Mouse (Mus musculus): ENCODE results near the gene Med12l. TPM values are rescaled to one million over a fixed set of nuclear protein-coding genes. Genes with fewer than 3 reads are reported as not detected.
"Not testable (repeated sequence)": the region's sequence is repeated elsewhere in the genome, so short reads cannot be mapped to it uniquely, and the experiment has no call there.

The Med12l gene
- polyA plus RNA-seq, 1 experiment from 2014 or later = 4.5 TPM

DNA sequence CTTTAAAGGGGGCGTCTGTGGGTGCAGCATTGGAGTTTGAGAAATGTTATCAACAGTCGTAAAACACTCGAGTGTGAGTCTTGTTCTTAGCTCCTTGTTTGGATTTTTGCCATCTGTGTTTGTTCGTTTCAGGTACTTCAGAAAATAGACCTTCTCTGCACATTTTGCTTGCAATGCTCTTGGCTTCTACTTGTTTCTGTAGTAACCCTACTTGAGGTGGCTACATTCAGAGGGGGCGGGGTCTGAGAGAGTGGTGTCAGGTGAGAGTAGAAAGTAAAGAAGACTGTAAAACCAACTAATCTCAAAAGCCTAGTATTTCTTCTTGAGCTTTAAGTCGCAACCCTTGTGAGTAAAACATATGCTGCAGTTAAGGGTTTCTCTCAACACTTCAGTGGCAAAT, 23.1 kb downstream of the Med12l start:
- ATAC-seq (ENCODE audit: low FRiP score, low read depth) = no peak
- no peaks in the 10 kb centered on the region for H3K4me1 ChIP-seq
- H3K4me2 ChIP-seq (replicated peaks) = no peak overlapping the region
- no peak overlapping the region for H3K27ac ChIP-seq
- no peak overlapping the region for H3K4me3 ChIP-seq
- no peaks in the 10 kb centered on the region for H3K27me3 ChIP-seq (replicated peaks)
- H3K9ac ChIP-seq = no peak overlapping the region
- H3K9me3 ChIP-seq = no peaks in the 10 kb centered on the region
- 91% methylated on average over 6 of the region's 6 CpGs for WGBS
- no peaks in the 10 kb centered on the region for H3K36me3 ChIP-seq

DNA sequence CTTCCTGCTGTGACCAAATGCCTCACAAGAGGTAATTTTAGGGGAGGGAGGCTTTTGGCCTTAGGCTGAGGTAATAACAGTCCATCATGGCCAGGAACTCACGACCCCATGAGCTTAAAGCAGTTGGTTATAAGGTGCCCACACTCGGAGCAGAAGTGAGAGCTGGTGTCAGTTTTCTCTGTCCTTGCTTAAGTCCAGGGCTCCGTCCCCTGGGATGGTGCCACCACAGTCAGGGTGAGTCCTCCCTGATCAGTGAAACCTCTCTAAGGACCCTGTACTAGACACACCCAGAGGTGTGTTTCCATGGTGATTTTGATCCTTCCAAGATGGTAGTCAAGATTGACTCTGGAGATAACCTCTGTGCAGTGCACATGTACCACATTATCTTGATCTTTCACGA, 25.4 kb downstream of the Med12l start:
- H3K4me1 ChIP-seq = no peaks in the 10 kb centered on the region
- 47% methylated on average over 4 of the region's 4 CpGs for WGBS
- no peaks in the 10 kb centered on the region for H3K9me3 ChIP-seq
- H3K4me2 ChIP-seq (replicated peaks) = no peak overlapping the region
- H3K27me3 ChIP-seq (replicated peaks) = no peaks in the 10 kb centered on the region
- H3K9ac ChIP-seq = no peak overlapping the region
- no peaks in the 10 kb centered on the region for H3K36me3 ChIP-seq
- H3K4me3 ChIP-seq = no peak overlapping the region
- no peak for ATAC-seq (ENCODE audit: low FRiP score, low read depth)
- H3K27ac ChIP-seq = no peak overlapping the region

DNA sequence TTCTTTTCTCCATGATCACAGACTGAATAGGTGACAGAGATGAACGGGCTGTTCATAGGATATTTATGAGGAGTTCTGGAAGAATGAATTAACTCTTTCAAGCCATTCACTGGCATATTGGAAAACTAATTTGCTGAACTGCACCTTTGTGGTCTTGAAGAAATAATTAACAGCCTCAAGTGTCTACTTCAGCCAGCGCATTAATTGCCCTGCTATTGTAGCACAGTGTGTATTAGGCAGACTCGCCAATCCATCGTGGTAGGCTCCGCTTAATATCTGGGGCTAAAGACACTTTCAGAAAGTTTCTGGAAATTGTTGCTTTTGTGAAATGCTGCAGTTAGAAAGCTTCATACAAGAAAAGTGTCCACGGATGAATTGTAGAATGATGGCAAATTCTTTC, 35.9 kb downstream of the Med12l start:
- Histone ChIP-seq H3K4me3 (no peak overlapping the region), H3K27me3 (replicated peaks) (no peaks in the 10 kb centered on the region), H3K9ac (no peak overlapping the region), H3K27ac (no peak overlapping the region), H3K4me2 (replicated peaks) (no peak overlapping the region), H3K9me3 (no peaks in the 10 kb centered on the region), H3K36me3 (no peaks in the 10 kb centered on the region), H3K4me1 (no peaks in the 10 kb centered on the region)
- ATAC-seq (ENCODE audit: low FRiP score, low read depth) = no peak
- WGBS = 61% methylated on average over 6 of the region's 6 CpGs

- 90% methylated on average over 17 of the region's 17 CpGs for WGBS
- ATAC-seq (ENCODE audit: low FRiP score, low read depth) = no peak
- H3K27ac ChIP-seq = no peak overlapping the region
- no peak overlapping the region for H3K9ac ChIP-seq
- H3K27me3 ChIP-seq (replicated peaks) = no peaks in the 10 kb centered on the region
- no peaks in the 10 kb centered on the region for H3K9me3 ChIP-seq
- H3K4me2 ChIP-seq (replicated peaks) = no peak overlapping the region
- peaks cover 8% of the 10 kb centered on the region; the same call in 1 of the 2 replicates for H3K4me1 ChIP-seq
- H3K36me3 ChIP-seq = no peaks in the 10 kb centered on the region
- no peak overlapping the region for H3K4me3 ChIP-seq
Measured at GRCm38 (mm10) chr3:59054834-59055535, 49.4 kb downstream of the Med12l start.

GRCm38 (mm10) chr3:59059022-59059541, 53.5 kb downstream of the Med12l start:
- no peaks in the 10 kb centered on the region for H3K9me3 ChIP-seq
- no peaks in the 10 kb centered on the region for H3K36me3 ChIP-seq
- H3K9ac ChIP-seq = no peak overlapping the region
- no peak overlapping the region for H3K4me3 ChIP-seq
- H3K27me3 ChIP-seq (replicated peaks) = no peaks in the 10 kb centered on the region
- ATAC-seq (ENCODE audit: low FRiP score, low read depth) = peak; percentile 89
- peak overlapping the region; percentile 36 for H3K4me2 ChIP-seq (replicated peaks)
- 3% methylated on average over 7 of the region's 7 CpGs for whole genome bisulfite sequencing
- no peak overlapping the region for H3K27ac ChIP-seq
- peaks cover 8% of the 10 kb centered on the region; the same call in 1 of the 2 replicates for H3K4me1 ChIP-seq

DNA sequence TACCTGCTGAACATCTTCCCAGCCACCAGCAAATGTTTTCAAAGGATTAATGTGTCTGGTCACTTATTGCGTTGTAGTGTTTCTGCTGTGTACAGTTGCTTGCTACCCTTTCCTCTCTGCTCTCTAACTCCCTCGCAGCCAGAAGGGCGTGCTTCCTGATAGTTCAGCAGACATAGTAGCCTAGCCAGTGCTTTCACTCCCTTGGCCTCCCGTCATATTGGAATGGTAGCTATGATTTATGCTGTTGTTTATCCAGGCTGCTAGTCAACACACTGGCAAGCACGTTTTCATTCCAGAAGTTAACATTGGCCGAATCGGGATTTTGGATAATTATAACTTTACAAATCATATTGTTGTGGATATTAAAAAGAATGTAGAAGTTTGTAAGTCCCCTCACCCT, 54.5 kb downstream of the Med12l start:
- WGBS = 87% methylated on average over 7 of the region's 7 CpGs

GRCm38 (mm10) chr3:59062141-59062540, 56.5 kb downstream of the Med12l start:
- no peak for ATAC-seq (ENCODE audit: low FRiP score, low read depth)
- no peaks in the 10 kb centered on the region for H3K27me3 ChIP-seq (replicated peaks)
- no peak overlapping the region for H3K27ac ChIP-seq
- no peak overlapping the region for H3K9ac ChIP-seq
- H3K9me3 ChIP-seq = no peaks in the 10 kb centered on the region
- H3K4me2 ChIP-seq (replicated peaks) = no peak overlapping the region
- H3K36me3 ChIP-seq = no peaks in the 10 kb centered on the region
- peaks cover 8% of the 10 kb centered on the region; the same call in 1 of the 2 replicates for H3K4me1 ChIP-seq
- H3K4me3 ChIP-seq = no peak overlapping the region
- WGBS = 81% methylated on average over 5 of the region's 5 CpGs

More for the DNA sequence above, 54.5 kb downstream of the Med12l start:
- H3K9ac ChIP-seq = no peak overlapping the region
- H3K27ac ChIP-seq = no peak overlapping the region
- H3K36me3 ChIP-seq = no peaks in the 10 kb centered on the region
- peaks cover 8% of the 10 kb centered on the region; the same call in 1 of the 2 replicates for H3K4me1 ChIP-seq
- no peaks in the 10 kb centered on the region for H3K27me3 ChIP-seq (replicated peaks)
- no peaks in the 10 kb centered on the region for H3K9me3 ChIP-seq
- H3K4me2 ChIP-seq (replicated peaks) = no peak overlapping the region
- ATAC-seq (ENCODE audit: low FRiP score, low read depth) = no peak
- H3K4me3 ChIP-seq = no peak overlapping the region

- no peak overlapping the region for H3K4me3 ChIP-seq
- no peaks in the 10 kb centered on the region for H3K36me3 ChIP-seq
- H3K9me3 ChIP-seq = no peaks in the 10 kb centered on the region
- no peak overlapping the region for H3K27ac ChIP-seq
- no peaks in the 10 kb centered on the region for H3K27me3 ChIP-seq (replicated peaks)
- peaks cover 7% of the 10 kb centered on the region; the same call in 1 of the 2 replicates for H3K4me1 ChIP-seq
- 90% methylated on average over 4 of the region's 4 CpGs for WGBS
- ATAC-seq (ENCODE audit: low FRiP score, low read depth) = no peak
- no peak overlapping the region for H3K9ac ChIP-seq
- no peak overlapping the region for H3K4me2 ChIP-seq (replicated peaks)
Measured at GRCm38 (mm10) chr3:59063431-59063830, 57.8 kb downstream of the Med12l start.

GRCm38 (mm10) chr3:59065937-59066336, 60.3 kb downstream of the Med12l start:
- Histone ChIP-seq H3K27ac (no peak overlapping the region), H3K27me3 (replicated peaks) (no peaks in the 10 kb centered on the region), H3K9me3 (no peaks in the 10 kb centered on the region), H3K4me2 (replicated peaks) (no peak overlapping the region), H3K4me1 (no peaks in the 10 kb centered on the region), H3K36me3 (no peaks in the 10 kb centered on the region), H3K9ac (no peak overlapping the region), H3K4me3 (no peak overlapping the region)
- no peak for ATAC-seq (ENCODE audit: low FRiP score, low read depth)
- WGBS = 86% methylated on average over 3 of the region's 3 CpGs

DNA sequence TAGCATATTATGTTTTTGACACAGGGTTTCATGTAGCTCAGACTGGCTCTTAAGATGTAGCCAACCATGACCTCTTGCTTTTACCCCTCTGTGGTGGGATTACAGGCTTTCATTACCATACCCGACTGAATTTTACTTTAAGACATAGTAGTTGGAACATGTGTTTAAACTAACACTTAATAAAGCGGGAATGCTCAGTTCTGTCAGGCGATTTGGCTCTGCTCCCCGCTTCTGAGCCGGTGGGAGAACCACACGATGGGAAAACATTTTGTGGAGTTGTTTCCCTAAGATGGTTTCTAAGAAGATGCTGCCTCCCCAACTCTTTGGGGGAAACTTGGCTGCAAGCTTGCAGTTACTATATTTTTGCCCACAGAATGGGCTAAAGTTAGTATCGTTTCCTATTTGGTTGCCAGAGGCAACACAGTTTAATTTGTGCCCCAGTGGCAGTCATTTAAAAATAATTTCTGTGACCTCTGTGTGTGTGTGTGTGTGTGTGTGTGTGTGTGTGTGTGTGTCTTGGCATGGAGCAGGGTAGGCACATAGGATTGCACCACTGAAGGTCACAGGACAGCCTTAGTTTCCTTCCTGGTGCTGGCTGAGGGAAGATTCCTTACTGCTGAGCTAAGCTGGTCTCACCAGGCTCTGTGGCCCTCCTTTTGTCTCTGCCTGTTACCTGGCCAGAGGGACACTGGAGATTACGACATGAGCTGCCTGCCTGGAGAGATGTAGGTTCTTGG, 61.1 kb downstream of the Med12l start:
- Histone ChIP-seq H3K4me1 (no peaks in the 10 kb centered on the region), H3K27ac (no peak overlapping the region), H3K4me3 (no peak overlapping the region), H3K9me3 (no peaks in the 10 kb centered on the region), H3K9ac (no peak overlapping the region), H3K4me2 (replicated peaks) (no peak overlapping the region), H3K27me3 (replicated peaks) (no peaks in the 10 kb centered on the region), H3K36me3 (no peaks in the 10 kb centered on the region)
- WGBS = 86% methylated on average over 8 of the region's 8 CpGs
- no peak for ATAC-seq (ENCODE audit: low FRiP score, low read depth)

- not testable (repeated sequence) for H3K4me1 ChIP-seq; H3K9me3 ChIP-seq; H3K27ac ChIP-seq; H3K9ac ChIP-seq; ATAC-seq (ENCODE audit: low FRiP score, low read depth); H3K4me2 ChIP-seq (replicated peaks); H3K36me3 ChIP-seq; H3K4me3 ChIP-seq; H3K27me3 ChIP-seq (replicated peaks)
- 90% methylated on average over 1 of the region's 1 CpGs for WGBS
Measured at GRCm38 (mm10) chr3:59069071-59069470, 63.4 kb downstream of the Med12l start.

- WGBS = 64% methylated on average over 4 of the region's 4 CpGs
- Histone ChIP-seq H3K9me3 (no peaks in the 10 kb centered on the region), H3K9ac (no peak overlapping the region), H3K27ac (no peak overlapping the region), H3K4me2 (replicated peaks) (no peak overlapping the region), H3K27me3 (replicated peaks) (no peaks in the 10 kb centered on the region), H3K4me1 (peaks cover 4% of the 10 kb centered on the region; the same call in 1 of the 2 replicates), H3K4me3 (no peak overlapping the region), H3K36me3 (no peaks in the 10 kb centered on the region)
- ATAC-seq (ENCODE audit: low FRiP score, low read depth) = no peak
Measured at GRCm38 (mm10) chr3:59077278-59077677, 71.7 kb downstream of the Med12l start.

Data from neural tube, embryonic 12.5 days (tissue).